Mouse (Mus musculus): Measurements from ENCODE around the gene Rnf223.
"Not testable (repeated sequence)": the region's sequence is repeated elsewhere in the genome, so short reads cannot be mapped to it uniquely, and the experiment has no call there.

The Rnf223 gene

GRCm38 (mm10) chr4:156130940-156131339, 627 bp downstream of the Rnf223 start:
- DNase-seq: no peak

GRCm38 (mm10) chr4:156133334-156133733, 3.0 kb downstream of the Rnf223 start:
- DNase-seq: no peak

DNA sequence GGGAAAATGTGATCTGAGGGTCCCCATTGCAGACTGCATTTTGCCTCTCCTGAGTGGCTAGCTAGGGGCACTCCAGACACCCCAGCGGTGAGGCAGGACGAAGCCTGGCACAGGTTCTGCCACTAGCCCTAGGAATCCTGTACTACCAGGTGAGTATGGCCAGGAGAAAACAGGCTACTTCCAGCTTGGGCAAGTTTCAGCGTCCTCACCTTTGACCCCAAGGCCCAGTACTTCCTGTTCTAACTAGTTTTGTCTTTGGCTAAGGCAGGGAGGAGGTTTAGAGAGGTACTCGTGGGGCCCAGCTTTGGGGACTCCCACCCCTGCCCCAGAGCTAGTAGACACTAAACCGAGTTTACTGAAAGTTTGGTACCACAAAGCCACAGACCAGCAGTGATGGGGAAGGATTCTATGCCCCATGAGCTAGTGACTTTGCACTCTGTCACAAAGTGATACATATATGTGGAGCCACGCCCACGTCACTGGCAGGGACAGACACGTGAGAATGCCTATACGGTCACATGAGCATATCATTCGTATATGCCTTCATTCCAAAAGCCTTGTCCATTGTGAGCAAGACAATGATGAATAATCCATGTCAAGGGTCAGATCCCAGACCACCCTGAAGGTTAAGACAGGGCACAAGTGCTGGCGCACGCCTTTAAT, 3.8 kb downstream of the Rnf223 start:
- DNase-seq: no peak

DNA sequence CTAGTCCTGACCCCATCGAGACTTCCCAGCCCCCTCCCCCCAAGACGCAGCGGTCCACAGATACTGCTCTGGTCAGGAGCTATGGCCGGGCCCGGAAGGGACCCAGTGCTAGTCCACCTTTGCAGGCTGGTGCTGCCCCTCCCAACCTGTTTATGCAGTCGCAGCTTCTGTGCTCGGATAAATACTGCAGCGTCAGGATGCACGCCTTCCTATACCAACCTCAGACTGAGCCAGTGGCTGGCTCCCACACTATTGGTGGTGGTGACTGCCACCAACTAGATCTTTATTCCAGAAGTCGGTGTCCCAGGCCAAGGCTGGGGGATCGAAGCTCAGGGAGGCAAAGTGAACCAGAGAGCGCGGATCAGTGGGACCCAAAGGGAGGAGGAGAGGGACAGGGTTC, 4.8 kb downstream of the Rnf223 start:
- DNase-seq: no peak

- DNase-seq: no peak
Observed at GRCm38 (mm10) chr4:156135801-156136200, 5.5 kb downstream of the Rnf223 start.

GRCm38 (mm10) chr4:156136285-156137100, 6.2 kb downstream of the Rnf223 start:
- no peak for DNase-seq

GRCm38 (mm10) chr4:156150887-156151286, 20.6 kb downstream of the Rnf223 start:
- DNase-seq: not testable (repeated sequence)

DNA sequence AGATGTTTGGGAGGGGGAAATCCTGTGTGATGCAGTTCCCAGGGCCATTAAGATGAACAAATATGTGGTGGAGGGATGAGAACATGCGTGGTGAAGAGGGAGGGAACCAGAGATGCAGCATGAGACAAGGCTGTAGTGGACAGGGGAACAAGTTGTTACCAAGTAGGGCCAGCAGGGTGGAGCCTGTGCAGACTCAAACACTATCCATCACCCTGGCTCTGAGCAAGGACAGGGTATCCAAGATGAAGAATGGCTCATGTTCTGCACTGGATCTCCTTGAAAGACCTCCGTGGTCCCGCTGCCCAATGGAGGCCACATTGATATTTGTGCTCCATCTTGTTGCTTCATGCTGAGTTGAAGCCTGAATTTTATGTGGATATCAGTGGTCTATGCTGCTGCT, 24.5 kb downstream of the Rnf223 start:
- no peak for DNase-seq

DNA sequence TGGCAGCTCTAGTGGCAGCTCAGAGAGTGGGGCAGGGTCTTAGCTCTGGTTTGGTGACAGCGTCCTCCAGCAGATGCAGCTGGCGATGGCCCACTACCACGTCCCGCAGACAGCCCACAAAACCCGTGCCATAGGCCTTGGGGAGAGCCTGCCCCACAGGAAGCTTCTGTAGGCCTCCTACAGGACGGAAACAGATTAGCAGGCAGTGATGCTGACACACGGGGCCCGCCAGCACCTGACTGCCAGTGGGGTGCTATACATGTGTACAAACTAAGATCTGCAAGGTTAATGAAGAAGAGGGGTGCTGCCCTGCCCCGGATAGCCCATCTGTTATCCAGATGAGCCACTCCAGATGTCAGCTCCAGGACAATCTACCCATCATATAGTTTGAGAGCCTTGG, 36.2 kb downstream of the Rnf223 start:
- DNase-seq: no peak

- DNase-seq: no peak
Observed at GRCm38 (mm10) chr4:156168611-156169010, 38.3 kb downstream of the Rnf223 start.

- DNase-seq: no peak
Observed at GRCm38 (mm10) chr4:156169129-156169528, 38.8 kb downstream of the Rnf223 start.

DNA sequence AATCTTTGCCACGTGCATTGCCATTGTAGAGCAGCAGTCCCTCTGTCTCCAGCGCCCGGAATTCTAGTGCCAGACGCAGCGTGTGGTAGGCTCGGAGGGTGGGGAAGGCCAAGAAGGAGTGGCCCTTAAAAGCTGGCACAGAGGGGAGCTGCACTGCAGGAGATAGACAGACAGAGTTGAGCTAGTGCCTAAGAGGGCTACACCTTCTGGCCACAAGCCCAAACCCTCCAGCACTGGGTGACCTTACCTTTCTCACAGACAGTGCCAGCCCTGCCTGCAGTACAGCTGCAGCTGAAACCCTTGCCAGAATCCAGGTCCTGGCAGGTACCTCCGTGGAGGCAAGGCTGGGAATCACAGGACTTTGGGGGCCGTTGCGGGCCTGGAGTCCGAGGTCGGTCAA, 41.5 kb downstream of the Rnf223 start:
- DNase-seq: no peak

DNA sequence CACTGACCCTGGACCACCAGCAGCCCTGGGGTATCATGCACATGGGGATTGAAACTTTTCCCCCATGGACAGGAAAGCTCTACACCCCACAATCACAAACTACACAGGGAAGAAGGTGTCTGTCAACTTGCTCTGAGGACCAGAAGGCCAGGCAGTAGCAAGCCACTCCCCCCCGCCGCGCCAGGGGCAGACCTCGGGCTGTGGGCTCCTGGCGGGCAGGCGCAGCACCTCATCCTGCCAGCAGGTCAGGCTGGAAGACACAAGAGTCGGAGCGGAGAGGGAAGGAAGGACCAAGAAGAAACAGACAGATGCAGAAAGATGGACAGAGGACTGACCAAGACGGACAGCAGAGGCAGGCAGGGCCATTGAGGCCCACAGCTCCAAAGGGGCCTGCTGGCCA, 47.3 kb downstream of the Rnf223 start:
- no peak for DNase-seq

Data from right cerebral cortex, postnatal 14 days (tissue).